Mouse (Mus musculus): ENCODE data around the gene Cym. TPM values are rescaled to one million over a fixed set of nuclear protein-coding genes. Genes with fewer than 3 reads are reported as not detected.

Cym gene
- polyA plus RNA-seq, 1 experiment from 2014 or later: not detected

DNA sequence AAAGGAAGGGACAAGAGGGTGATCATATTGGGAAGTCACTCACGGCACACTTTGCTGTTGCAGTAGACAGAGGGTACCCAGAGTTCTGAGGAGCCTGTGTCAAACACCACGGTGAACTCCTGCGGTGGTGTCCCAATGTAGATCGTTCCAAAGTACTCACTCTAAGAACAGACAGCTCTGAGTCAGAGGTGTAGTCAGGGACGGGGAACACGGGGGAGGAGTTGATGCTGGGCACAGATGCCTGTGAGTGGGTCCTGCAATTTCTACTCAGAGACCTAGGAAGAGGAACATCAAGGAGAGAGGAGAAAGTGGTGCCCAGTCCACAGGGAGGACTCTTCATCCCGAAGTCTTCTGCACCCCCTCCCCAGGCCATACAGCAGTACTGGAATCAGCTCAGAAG lies 3.0 kb downstream of the Cym start:
- Histone ChIP-seq H3K27ac (replicated peaks) (no peak overlapping the region), H3K4me2 (replicated peaks) (no peak overlapping the region), H3K4me3 (no peak overlapping the region), H3K36me3 (no peaks in the 10 kb centered on the region), H3K9me3 (no peaks in the 10 kb centered on the region), H3K4me1 (peaks cover 4% of the 10 kb centered on the region; the same call in 1 of the 2 replicates), H3K9ac (replicated peaks) (no peak overlapping the region), H3K27me3 (no peaks in the 10 kb centered on the region)
- WGBS: 94% methylated on average over 7 of the region's 7 CpGs
- no peak for ATAC-seq (ENCODE audit: low FRiP score, low read depth)

DNA sequence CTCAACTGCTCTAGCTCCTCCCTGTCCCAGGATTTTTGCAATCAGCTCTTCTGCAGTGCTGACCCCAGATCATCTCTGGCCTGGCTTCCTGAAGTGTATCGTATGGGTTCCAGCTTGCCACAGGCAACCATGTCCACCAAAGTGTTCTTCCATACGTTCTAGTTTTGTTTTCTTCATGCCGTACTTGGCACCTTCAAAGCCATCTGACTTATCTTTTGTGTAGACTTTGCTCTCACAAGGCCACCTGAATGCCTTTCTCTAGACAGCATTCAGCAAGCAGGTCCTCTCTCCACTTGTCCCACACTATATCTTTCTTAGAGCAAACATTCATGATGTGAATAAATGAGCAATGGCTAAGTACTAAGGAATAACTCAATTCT lies 4.4 kb downstream of the Cym start:
- no peaks in the 10 kb centered on the region for H3K9me3 ChIP-seq
- H3K27ac ChIP-seq (replicated peaks): no peak overlapping the region
- no peak overlapping the region for H3K9ac ChIP-seq (replicated peaks)
- H3K4me2 ChIP-seq (replicated peaks): no peak overlapping the region
- H3K36me3 ChIP-seq: no peaks in the 10 kb centered on the region
- H3K27me3 ChIP-seq: no peaks in the 10 kb centered on the region
- no peak for ATAC-seq (ENCODE audit: low FRiP score, low read depth)
- peaks cover 4% of the 10 kb centered on the region; the same call in 1 of the 2 replicates for H3K4me1 ChIP-seq
- whole genome bisulfite sequencing: 89% methylated on average over 3 of the region's 3 CpGs
- no peak overlapping the region for H3K4me3 ChIP-seq

DNA sequence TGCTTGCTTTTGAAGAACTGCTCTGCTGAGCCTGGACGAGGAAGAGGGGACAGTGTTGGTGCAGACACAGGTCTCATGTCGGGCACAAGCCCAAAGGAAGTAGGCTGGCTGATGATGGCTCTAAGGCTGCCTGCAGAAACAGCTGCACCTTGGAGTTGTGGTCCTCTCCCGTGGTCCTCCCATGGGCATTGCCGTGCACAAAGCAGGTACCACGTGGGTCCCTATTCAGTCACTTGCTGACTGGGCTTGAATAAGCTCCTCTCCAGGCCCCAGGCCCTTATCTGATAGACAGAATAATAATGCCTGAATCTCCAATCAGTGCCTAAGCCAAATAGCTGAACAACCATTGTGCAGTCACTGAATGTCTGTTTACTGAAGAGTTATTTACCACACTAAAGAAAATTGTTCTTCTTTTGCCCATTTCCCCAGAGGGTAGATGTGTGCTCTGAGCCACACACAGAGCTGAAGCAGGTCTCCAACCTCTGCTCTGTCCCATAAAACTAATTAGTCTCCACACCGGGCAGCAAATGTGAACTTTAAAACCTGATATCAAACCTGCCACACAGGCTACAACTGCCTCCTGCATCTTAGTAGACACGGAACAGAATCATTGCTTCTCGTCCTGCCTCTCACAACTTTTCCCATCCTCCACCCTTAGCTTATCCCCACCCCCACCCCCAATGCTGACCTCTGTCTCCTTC lies 5.0 kb downstream of the Cym start:
- Histone ChIP-seq H3K27ac (replicated peaks) (no peak overlapping the region), H3K27me3 (no peaks in the 10 kb centered on the region), H3K4me1 (peaks cover 4% of the 10 kb centered on the region; the same call in 1 of the 2 replicates), H3K4me2 (replicated peaks) (no peak overlapping the region), H3K9me3 (no peaks in the 10 kb centered on the region), H3K9ac (replicated peaks) (no peak overlapping the region), H3K4me3 (no peak overlapping the region), H3K36me3 (no peaks in the 10 kb centered on the region)
- 74% methylated on average over 8 of the region's 8 CpGs for WGBS
- ATAC-seq (ENCODE audit: low FRiP score, low read depth): no peak

DNA sequence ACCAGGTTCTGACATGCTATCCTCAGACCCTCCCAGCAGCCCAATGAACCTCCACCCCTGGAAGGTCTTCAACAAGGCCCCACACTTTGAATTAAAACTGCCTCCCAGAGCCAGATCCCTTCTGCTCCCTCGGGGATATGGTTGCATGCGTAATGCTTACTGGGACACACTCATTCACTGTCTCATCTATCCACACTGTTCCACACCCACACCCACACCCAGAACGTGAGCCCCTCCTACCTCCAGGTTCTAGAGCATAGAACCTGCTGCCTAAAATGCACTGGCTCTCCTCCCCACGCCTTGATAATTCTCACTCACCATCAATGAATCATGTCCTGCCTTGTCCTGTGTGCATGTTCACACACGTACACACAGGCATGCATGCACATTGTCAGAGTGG lies 6.9 kb downstream of the Cym start:
- Histone ChIP-seq H3K4me2 (replicated peaks) (no peak overlapping the region), H3K36me3 (no peaks in the 10 kb centered on the region), H3K9me3 (no peaks in the 10 kb centered on the region), H3K9ac (replicated peaks) (no peak overlapping the region), H3K4me3 (no peak overlapping the region), H3K27ac (replicated peaks) (no peak overlapping the region), H3K27me3 (no peaks in the 10 kb centered on the region), H3K4me1 (no peaks in the 10 kb centered on the region)
- WGBS: 90% methylated on average over 5 of the region's 5 CpGs
- no peak for ATAC-seq (ENCODE audit: low FRiP score, low read depth)

DNA sequence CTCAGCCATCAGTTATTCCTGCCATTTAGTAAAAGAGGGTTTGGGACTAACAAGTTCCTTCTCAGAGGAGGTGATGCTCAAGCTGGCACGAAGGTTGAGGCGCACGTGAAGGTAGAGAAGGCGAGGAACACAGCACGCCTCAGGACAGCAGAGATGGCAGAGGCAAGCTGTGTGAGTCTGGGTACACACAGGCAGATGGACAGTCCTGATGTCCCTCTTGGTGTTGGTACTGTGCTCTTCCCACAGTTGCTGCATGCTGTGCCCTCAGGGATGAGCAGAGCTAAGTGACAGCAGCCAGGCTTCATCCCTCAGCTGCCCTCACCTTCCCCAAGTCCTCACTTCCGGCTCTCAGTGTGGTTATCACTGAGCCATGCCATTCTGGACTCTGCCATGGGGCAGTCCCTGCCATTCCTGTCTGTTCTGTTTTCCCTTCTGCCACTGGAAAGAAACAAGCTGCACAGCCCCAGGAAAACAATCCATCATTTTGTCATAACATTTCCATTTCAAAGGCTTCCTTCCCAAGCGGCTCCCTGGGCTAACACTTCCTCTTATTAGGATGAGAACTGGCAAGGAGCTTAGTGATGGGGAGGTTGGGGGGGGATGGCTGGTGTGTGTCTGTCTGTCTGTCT lies 13.8 kb downstream of the Cym start:
- no peaks in the 10 kb centered on the region for H3K36me3 ChIP-seq
- WGBS: 68% methylated on average over 7 of the region's 7 CpGs
- ATAC-seq (ENCODE audit: low FRiP score, low read depth): peak; percentile 10; the same call in 1 of the 2 replicates
- H3K9ac ChIP-seq (replicated peaks): no peak overlapping the region
- peaks cover 15% of the 10 kb centered on the region; the same call in 1 of the 2 replicates for H3K4me1 ChIP-seq
- no peak overlapping the region for H3K27ac ChIP-seq (replicated peaks)
- no peak overlapping the region for H3K4me2 ChIP-seq (replicated peaks)
- H3K9me3 ChIP-seq: no peaks in the 10 kb centered on the region
- H3K27me3 ChIP-seq: no peaks in the 10 kb centered on the region; the same call in 1 of the 2 replicates
- no peak overlapping the region for H3K4me3 ChIP-seq

DNA sequence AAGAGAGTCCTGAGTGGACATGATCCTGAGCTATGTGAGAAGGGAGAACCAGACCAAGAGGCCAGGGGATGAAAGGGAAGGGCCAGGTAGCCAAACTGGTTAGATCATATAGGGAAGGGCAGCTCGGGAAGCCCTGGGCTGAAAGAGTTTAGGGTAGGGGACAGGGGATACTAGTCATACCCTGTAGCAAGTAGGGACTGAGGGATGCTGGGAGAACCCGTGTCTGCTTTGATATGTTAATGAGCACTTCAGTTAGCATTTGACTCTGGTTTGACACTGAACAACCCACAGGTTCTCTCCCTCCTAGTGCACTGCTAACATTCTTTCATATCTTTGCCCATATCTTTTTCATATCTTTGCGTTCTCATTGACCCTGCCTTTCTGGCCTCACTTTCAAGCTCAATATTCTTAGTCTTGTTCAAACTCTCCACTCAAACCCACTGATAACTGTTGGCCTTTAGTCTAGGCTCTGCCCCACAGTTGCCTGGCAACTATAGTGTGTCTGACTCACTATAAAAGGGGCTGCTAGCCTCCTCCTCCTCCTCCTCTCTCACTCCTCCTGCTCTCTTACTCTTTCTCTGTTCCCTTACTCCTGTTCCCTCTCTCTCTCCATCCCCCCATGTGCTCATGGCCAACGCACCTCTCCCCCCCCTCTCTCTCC lies 14.9 kb downstream of the Cym start:
- Histone ChIP-seq H3K9me3 (no peaks in the 10 kb centered on the region), H3K27ac (replicated peaks) (no peak overlapping the region), H3K9ac (replicated peaks) (no peak overlapping the region), H3K4me3 (no peak overlapping the region), H3K4me2 (replicated peaks) (no peak overlapping the region), H3K4me1 (peaks cover 19% of the 10 kb centered on the region; the same call in 1 of the 2 replicates), H3K27me3 (no peaks in the 10 kb centered on the region; the same call in 1 of the 2 replicates), H3K36me3 (no peaks in the 10 kb centered on the region)
- WGBS: 51% methylated on average over 4 of the region's 4 CpGs
- peak; percentile 20; the same call in 1 of the 2 replicates for ATAC-seq (ENCODE audit: low FRiP score, low read depth)

DNA sequence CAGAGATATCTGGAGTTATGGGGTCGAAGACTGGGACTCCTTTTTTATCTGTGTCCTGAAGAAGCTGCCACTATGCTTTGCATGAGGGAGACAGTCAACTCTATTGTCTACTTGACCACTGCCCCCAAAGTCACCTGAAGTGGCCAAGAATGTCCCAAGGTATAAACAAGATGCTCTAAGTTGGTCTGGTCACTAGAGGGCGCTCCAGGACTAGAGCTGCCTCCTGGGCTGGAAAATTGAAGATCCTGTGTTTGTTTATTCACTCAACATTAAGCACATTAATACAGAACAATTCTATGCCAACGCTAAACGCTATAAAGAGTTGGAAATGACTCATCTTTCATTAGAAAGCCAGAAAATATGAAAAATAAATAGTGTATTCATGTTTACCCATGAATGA lies 15.5 kb downstream of the Cym start:
- ATAC-seq (ENCODE audit: low FRiP score, low read depth): no peak
- Histone ChIP-seq H3K36me3 (no peaks in the 10 kb centered on the region), H3K27ac (replicated peaks) (no peak overlapping the region), H3K27me3 (no peaks in the 10 kb centered on the region; the same call in 1 of the 2 replicates), H3K4me3 (no peak overlapping the region), H3K4me2 (replicated peaks) (no peak overlapping the region), H3K4me1 (peaks cover 25% of the 10 kb centered on the region; the same call in 1 of the 2 replicates), H3K9ac (replicated peaks) (no peak overlapping the region), H3K9me3 (no peaks in the 10 kb centered on the region)
- WGBS: 11% methylated on average over 4 of the region's 4 CpGs

DNA sequence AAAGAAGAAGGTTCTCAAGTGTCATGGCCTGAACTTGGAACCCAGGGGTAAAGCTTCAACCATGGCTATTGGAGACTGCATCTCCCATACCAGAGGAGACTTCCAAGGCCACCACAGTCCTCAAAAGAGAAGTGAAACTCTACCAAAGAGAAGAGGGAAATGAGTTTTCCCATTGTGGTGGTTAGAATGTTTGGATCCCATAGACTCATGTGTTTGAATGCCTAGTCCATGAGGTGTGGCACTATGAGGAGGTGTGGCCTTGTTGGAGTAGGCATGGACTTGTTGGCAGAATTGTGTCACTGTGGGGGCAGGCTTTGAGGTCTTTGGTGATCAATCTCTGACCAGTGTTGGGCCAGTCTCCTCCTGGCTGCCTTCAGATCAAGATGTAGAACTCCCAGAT lies 16.4 kb downstream of the Cym start:
- Histone ChIP-seq H3K4me1 (peaks cover 25% of the 10 kb centered on the region; the same call in 1 of the 2 replicates), H3K27ac (replicated peaks) (no peak overlapping the region), H3K4me3 (no peak overlapping the region), H3K4me2 (replicated peaks) (no peak overlapping the region), H3K27me3 (no peaks in the 10 kb centered on the region; the same call in 1 of the 2 replicates), H3K36me3 (no peaks in the 10 kb centered on the region), H3K9me3 (no peaks in the 10 kb centered on the region), H3K9ac (replicated peaks) (no peak overlapping the region)
- no peak for ATAC-seq (ENCODE audit: low FRiP score, low read depth)

DNA sequence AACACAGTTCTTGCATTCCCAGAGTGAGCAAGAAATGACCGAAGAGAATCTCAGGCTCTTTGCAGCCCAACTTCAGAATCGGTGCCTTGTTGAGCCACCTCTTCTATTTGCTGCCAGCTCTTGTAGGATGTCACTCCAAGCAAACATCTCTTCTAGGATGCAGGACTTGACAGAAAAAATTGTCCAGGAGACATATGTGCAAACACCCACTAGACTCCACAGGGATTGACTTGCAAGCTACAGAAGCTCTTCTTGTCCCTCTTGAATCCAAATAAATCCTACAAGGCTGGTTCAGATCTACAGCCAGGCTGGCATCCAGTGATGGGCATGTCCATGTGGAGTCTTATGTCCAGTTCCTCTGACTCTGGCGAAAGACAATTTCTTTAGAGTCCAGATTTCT lies 17.1 kb downstream of the Cym start:
- Histone ChIP-seq H3K36me3 (no peaks in the 10 kb centered on the region), H3K27me3 (peaks cover 3% of the 10 kb centered on the region; the same call in 1 of the 2 replicates), H3K4me3 (no peak overlapping the region), H3K9me3 (no peaks in the 10 kb centered on the region), H3K9ac (replicated peaks) (no peak overlapping the region), H3K4me1 (peaks cover 25% of the 10 kb centered on the region; the same call in 1 of the 2 replicates), H3K27ac (replicated peaks) (no peak overlapping the region), H3K4me2 (replicated peaks) (no peak overlapping the region)
- 92% methylated on average over 3 of the region's 3 CpGs for WGBS
- no peak for ATAC-seq (ENCODE audit: low FRiP score, low read depth)

DNA sequence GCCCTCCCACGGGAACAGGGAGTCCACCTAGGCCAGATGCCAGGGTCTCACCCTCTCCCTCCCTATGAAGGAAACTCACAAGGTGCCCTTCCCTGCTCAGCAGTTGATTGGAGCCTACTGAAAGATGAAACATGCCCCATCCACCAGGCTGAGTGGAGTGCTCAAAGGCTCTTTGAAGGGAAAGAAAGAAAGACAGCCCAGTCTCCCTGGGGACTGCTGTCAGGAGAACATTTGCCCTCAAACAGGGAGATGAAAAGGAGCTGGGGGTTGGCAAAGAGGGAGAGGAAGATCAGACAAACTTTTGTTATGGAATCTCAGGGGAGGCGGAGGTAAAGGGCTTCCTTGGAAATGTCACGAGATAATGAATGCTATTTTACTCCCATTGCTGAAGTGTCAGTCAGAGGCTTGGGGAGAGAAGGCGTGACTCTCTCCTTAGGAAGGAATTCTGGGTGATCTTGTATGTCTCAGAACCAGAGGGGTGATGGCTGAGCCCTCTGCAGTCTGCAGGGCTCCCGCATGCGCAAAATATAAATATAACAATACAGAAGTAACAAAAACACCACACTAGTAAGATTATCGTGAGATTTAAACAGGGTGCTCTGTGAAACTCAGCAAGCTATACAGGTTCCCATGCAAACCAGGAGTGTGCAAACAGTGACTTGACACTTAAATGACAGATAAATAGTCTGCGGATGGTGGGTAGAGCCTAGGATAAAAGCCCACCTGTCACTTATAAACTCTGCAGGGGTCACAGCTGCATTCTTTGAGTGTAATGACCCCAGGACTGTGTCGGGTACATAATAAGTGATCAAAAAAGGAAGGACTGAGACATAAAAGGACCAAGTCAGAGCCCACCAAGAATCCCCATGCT lies 20.0 kb downstream of the Cym start:
- no peaks in the 10 kb centered on the region for H3K9me3 ChIP-seq
- no peaks in the 10 kb centered on the region for H3K36me3 ChIP-seq
- ATAC-seq (ENCODE audit: low FRiP score, low read depth): peak; percentile 62
- peaks cover 10% of the 10 kb centered on the region; the same call in 1 of the 2 replicates for H3K4me1 ChIP-seq
- H3K4me2 ChIP-seq (replicated peaks): no peak overlapping the region
- 35% methylated on average over 9 of the region's 9 CpGs for WGBS
- peaks cover 3% of the 10 kb centered on the region; the same call in 1 of the 2 replicates for H3K27me3 ChIP-seq
- H3K9ac ChIP-seq (replicated peaks): no peak overlapping the region
- H3K4me3 ChIP-seq: no peak overlapping the region
- H3K27ac ChIP-seq (replicated peaks): no peak overlapping the region

DNA sequence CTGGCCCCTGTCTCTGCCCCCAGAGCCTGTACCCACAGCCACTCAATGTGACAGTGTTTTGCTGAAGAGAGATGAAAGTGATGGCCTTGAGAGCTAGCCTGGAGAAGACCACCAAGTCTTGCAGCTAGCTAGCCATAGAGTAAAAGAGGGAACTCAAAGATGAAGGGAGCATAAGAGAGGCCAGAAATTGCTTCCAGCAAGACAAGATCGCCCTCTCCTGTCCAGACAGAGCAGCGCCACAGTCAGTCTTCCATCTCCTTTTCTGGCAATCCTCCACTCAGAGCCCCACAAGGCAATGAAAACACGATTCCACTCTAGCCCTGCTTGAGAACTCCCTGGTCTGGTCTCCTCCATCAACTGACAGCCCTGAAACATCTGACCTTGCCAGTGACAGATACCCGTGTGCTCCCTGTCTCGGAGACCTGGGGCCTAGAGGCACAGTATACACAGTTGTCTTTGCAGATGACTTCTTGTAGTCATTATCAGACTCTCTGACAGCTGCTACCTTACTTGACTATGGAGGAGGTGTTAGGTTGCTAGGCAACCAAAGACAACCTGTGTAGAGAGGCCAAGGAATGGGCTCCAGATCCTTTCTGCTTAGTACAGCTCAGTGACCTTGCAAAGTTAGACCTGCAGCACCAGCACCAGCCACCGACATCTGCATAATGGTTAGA lies 33.2 kb downstream of the Cym start:
- H3K27me3 ChIP-seq: no peaks in the 10 kb centered on the region
- H3K4me2 ChIP-seq (replicated peaks): no peak overlapping the region
- no peaks in the 10 kb centered on the region for H3K4me1 ChIP-seq
- WGBS: 46% methylated on average over 6 of the region's 6 CpGs
- no peaks in the 10 kb centered on the region for H3K36me3 ChIP-seq
- no peak overlapping the region for H3K27ac ChIP-seq (replicated peaks)
- ATAC-seq (ENCODE audit: low FRiP score, low read depth): peak; percentile 63
- no peak overlapping the region for H3K4me3 ChIP-seq
- no peak overlapping the region for H3K9ac ChIP-seq (replicated peaks)
- H3K9me3 ChIP-seq: no peaks in the 10 kb centered on the region

Data from midbrain, embryonic 12.5 days (tissue).